Mouse (Mus musculus) kidney, postnatal 0 days (tissue): ENCODE data around the gene Prb1. TPM values are rescaled to one million over a fixed set of nuclear protein-coding genes. Genes with fewer than 3 reads are reported as not detected.
"Not testable (repeated sequence)": the region's sequence is repeated elsewhere in the genome, so short reads cannot be mapped to it uniquely, and the experiment has no call there.

Experiments used
- ATAC-seq: fragments of 200-750 bp; cut with Nextera tagmentation; replicated peaks from 2 replicates; pipeline ENCODE4 v1.8.0; 2017; ENCODE audit warnings: low read depth, moderate number of reproducible peaks, moderate TSS enrichment, moderate library complexity; ENCODE audit not compliant: low FRiP score
- DNase-seq: peaks from one replicate; pipeline ENCODE4 v3.0.0-alpha.2; 2016; ENCODE audit warnings: low spot score
- H3K27ac ChIP-seq: fragments of 300-500 bp; sonication (generic); 2 replicates; pipeline ENCODE4 v1.5.1; 2014; ENCODE audit warnings: mild to moderate bottlenecking
- H3K27me3 ChIP-seq: fragments of 300-500 bp; sonication (generic); 2 replicates; pipeline ENCODE4 v1.6.1; 2014; ENCODE audit warnings: low read length, mixed read lengths; ENCODE audit not compliant: insufficient read depth
- H3K36me3 ChIP-seq: fragments of 300-500 bp; sonication (generic); 2 replicates; pipeline ENCODE4 v1.6.1; 2014; ENCODE audit warnings: low read length, mixed read lengths; ENCODE audit not compliant: insufficient read depth
- H3K4me1 ChIP-seq: fragments of 300-500 bp; sonication (generic); replicated peaks from 2 replicates; pipeline ENCODE4 v1.6.1; 2014; ENCODE audit warnings: antibody characterized with exemption, low read length, mixed read lengths; ENCODE audit not compliant: insufficient read depth
- H3K4me2 ChIP-seq: fragments of 300-500 bp; sonication (generic); 2 replicates; pipeline ENCODE4 v1.6.1; 2014; ENCODE audit warnings: mild to moderate bottlenecking, low read length, moderate library complexity, mixed read lengths
- H3K4me3 ChIP-seq: fragments of 300-500 bp; sonication (generic); replicated peaks from 2 replicates; pipeline ENCODE4 v1.5.1; 2014; ENCODE audit warnings: low read depth, low read length
- H3K9ac ChIP-seq: fragments of 300-500 bp; sonication (generic); 2 replicates; pipeline ENCODE4 v1.6.1; 2014; ENCODE audit warnings: low read depth, low read length
- H3K9me3 ChIP-seq: fragments of 300-500 bp; sonication (generic); replicated peaks from 2 replicates; pipeline ENCODE4 v1.6.1; 2016; ENCODE audit warnings: low read length, inconsistent platforms, mixed read lengths
- polyA plus RNA-seq: library from polyadenylated mRNA; unstranded; fragments of >200 nt; fragmentation: Nextera tagmentation; extraction: Ambion mirVana; gene quantifications from 2 replicates; pipeline ENCODE4 v1.2.1, GENCODE M21; 2015

The Prb1 gene
- not detected in 2 replicates for polyA plus RNA-seq

DNA sequence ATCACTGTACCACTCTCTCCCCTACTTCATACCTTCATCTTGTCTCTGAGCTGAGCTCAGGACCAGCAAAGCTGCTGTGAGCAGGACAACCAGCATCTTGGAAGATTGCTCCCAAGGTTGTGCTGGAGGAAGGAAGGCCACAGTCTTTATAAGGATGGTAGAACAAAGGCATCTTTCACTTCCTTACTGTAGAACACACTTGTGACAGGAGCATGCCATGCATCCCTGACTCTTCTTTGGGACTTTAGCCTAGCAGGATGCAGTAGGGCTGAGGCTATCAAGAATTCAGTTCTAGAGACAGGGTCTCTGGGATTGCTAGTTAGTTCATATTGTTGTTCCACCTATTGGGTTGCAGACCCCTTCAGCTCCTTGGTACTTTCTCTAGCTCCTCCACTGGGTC, at the start of gene Prb1:
Prb1 (minus strand) TSS at position 101 of the 400 bp plus-strand sequence.
- H3K36me3 ChIP-seq, H3K4me2 ChIP-seq, H3K4me3 ChIP-seq, H3K9me3 ChIP-seq, H3K4me1 ChIP-seq, H3K27me3 ChIP-seq, H3K9ac ChIP-seq, H3K27ac ChIP-seq, ATAC-seq, DNase-seq: not testable (repeated sequence)

Other genes with a start within 250 kb of the Prb1 start
- not detected in 2 replicates for gene Prpmp5, start 104.2 kb upstream of the Prb1 start, polyA plus RNA-seq
- gene Gm8882, start 153.6 kb upstream of the Prb1 start, polyA plus RNA-seq, result not detected in 2 replicates